Mouse (Mus musculus) liver, embryonic 16.5 days (tissue): Measurements from ENCODE around the gene Strn4. TPM values are rescaled to one million over a fixed set of nuclear protein-coding genes. Genes with fewer than 3 reads are reported as not detected.

Experiments
- ATAC-seq: fragments of 200-750 bp; cut with Nextera tagmentation; 2 replicates; pipeline ENCODE4 v1.8.0; 2017; ENCODE audit warnings: low read depth, mild to moderate bottlenecking, moderate number of reproducible peaks, moderate library complexity
- H3K27ac ChIP-seq: fragments of 300-500 bp; sonication (generic); 2 replicates; pipeline ENCODE4 v1.5.1; 2014; ENCODE audit warnings: mild to moderate bottlenecking, low read length
- H3K27me3 ChIP-seq: fragments of 300-500 bp; sonication (generic); 2 replicates; pipeline ENCODE4 v1.6.1; 2014; ENCODE audit warnings: low read depth, low read length, mixed read lengths; ENCODE audit not compliant: control insufficient read depth, insufficient read depth
- H3K36me3 ChIP-seq: fragments of 300-500 bp; sonication (generic); 2 replicates; pipeline ENCODE4 v1.6.1; 2014; ENCODE audit warnings: mild to moderate bottlenecking; ENCODE audit not compliant: control insufficient read depth, insufficient read depth
- H3K4me1 ChIP-seq: fragments of 300-500 bp; sonication (generic); 2 replicates; pipeline ENCODE4 v1.6.1; 2014; ENCODE audit warnings: low read depth, low read length, mixed read lengths; ENCODE audit not compliant: control insufficient read depth
- H3K4me2 ChIP-seq: fragments of 300-500 bp; sonication (generic); 2 replicates; pipeline ENCODE4 v1.6.1; 2014; ENCODE audit warnings: low read depth, low read length, mixed read lengths
- H3K4me3 ChIP-seq: fragments of 300-500 bp; sonication (generic); 2 replicates; pipeline ENCODE4 v1.5.1; 2014; ENCODE audit warnings: low read depth, mild to moderate bottlenecking, low read length
- H3K9ac ChIP-seq: fragments of 300-500 bp; sonication (generic); 2 replicates; pipeline ENCODE4 v1.6.1; 2014; ENCODE audit warnings: low read depth, low read length
- H3K9me3 ChIP-seq: fragments of 300-500 bp; sonication (generic); replicated peaks from 2 replicates; pipeline ENCODE4 v1.6.1; 2016; ENCODE audit warnings: low read length; ENCODE audit not compliant: control insufficient read depth
- WGBS: fragments of 180-500 bp; shearing (Covaris S2); extraction: QIAGEN DNeasy Blood & Tissue Kit; methylation state at CpG from one replicate; pipeline ENCODE4 v1.1.7; 2014; ENCODE audit not compliant: insufficient replicate concordance; 5-methylcytosine and 5-hydroxymethylcytosine counted together
- polyA plus RNA-seq: library from polyadenylated mRNA; unstranded; fragments of >200 nt; fragmentation: Nextera tagmentation; extraction: Ambion mirVana; gene quantifications from 2 replicates; pipeline ENCODE4 v1.2.1, GENCODE M21; 2015

Gene Strn4
- polyA plus RNA-seq, 1 experiment from 2014 or later = 29.8 TPM

GRCm38 (mm10) chr7:16843441-16844171 lies 27.9 kb downstream of the Strn4 start:
- peak overlapping the region; percentile 82 for H3K9ac ChIP-seq
- H3K27me3 ChIP-seq = no peaks in the 10 kb centered on the region
- no peaks in the 10 kb centered on the region for H3K9me3 ChIP-seq
- ATAC-seq = peak; percentile 30; the same call in 1 of the 2 replicates
- H3K4me1 ChIP-seq = peaks cover 33% of the 10 kb centered on the region
- H3K36me3 ChIP-seq = peaks cover 8% of the 10 kb centered on the region
- H3K27ac ChIP-seq = peak overlapping the region; percentile 72
- WGBS = under 1% methylated on average over 33 of the region's 33 CpGs
- peak overlapping the region; percentile 98 for H3K4me2 ChIP-seq
- H3K4me3 ChIP-seq = peak overlapping the region; percentile 78

- H3K36me3 ChIP-seq = peaks cover 6% of the 10 kb centered on the region
These were observed 29.0 kb downstream of the Strn4 start for GRCm38 (mm10) chr7:16844696-16845071.

GRCm38 (mm10) chr7:16845072-16845819 lies 29.6 kb downstream of the Strn4 start:
- H3K9me3 ChIP-seq = no peaks in the 10 kb centered on the region
- peaks cover 33% of the 10 kb centered on the region for H3K4me1 ChIP-seq
- H3K4me2 ChIP-seq = peak overlapping the region; percentile 98
- ATAC-seq = no peak
- 6% methylated on average over 14 of the region's 14 CpGs for WGBS
- peak overlapping the region; percentile 78 for H3K4me3 ChIP-seq
- H3K27ac ChIP-seq = peak overlapping the region; percentile 49
- H3K36me3 ChIP-seq = peaks cover 2% of the 10 kb centered on the region
- no peaks in the 10 kb centered on the region for H3K27me3 ChIP-seq
- H3K9ac ChIP-seq = peak overlapping the region; percentile 65

More at GRCm38 (mm10) chr7:16844696-16845071, 29.0 kb downstream of the Strn4 start:
- 16% methylated on average over 3 of the region's 3 CpGs for WGBS
- H3K4me3 ChIP-seq = peak overlapping the region; percentile 78
- H3K9me3 ChIP-seq = no peaks in the 10 kb centered on the region
- no peak for ATAC-seq
- H3K27me3 ChIP-seq = no peaks in the 10 kb centered on the region
- H3K4me1 ChIP-seq = peaks cover 33% of the 10 kb centered on the region
- peak overlapping the region; percentile 98 for H3K4me2 ChIP-seq
- H3K27ac ChIP-seq = peak overlapping the region; percentile 49
- H3K9ac ChIP-seq = peak overlapping the region; percentile 65

GRCm38 (mm10) chr7:16845820-16846167 lies 30.1 kb downstream of the Strn4 start:
- Histone ChIP-seq H3K4me3 (peak overlapping the region; percentile 78), H3K9me3 (no peaks in the 10 kb centered on the region), H3K27me3 (no peaks in the 10 kb centered on the region), H3K36me3 (no peaks in the 10 kb centered on the region; the same call in 1 of the 2 replicates), H3K9ac (peak overlapping the region; percentile 65), H3K27ac (peak overlapping the region; percentile 26; the same call in 1 of the 2 replicates), H3K4me1 (peaks cover 33% of the 10 kb centered on the region), H3K4me2 (peak overlapping the region; percentile 98)
- 28% methylated on average over 10 of the region's 10 CpGs for WGBS
- no peak for ATAC-seq

GRCm38 (mm10) chr7:16846775-16847174 lies 31.1 kb downstream of the Strn4 start:
- Histone ChIP-seq H3K9ac (no peak overlapping the region), H3K4me1 (peaks cover 29% of the 10 kb centered on the region), H3K9me3 (no peaks in the 10 kb centered on the region), H3K27me3 (no peaks in the 10 kb centered on the region), H3K4me2 (no peak overlapping the region), H3K36me3 (no peaks in the 10 kb centered on the region; the same call in 1 of the 2 replicates), H3K27ac (no peak overlapping the region), H3K4me3 (no peak overlapping the region)
- ATAC-seq = no peak
- 83% methylated on average over 5 of the region's 5 CpGs for WGBS

GRCm38 (mm10) chr7:16847507-16847906 lies 31.8 kb downstream of the Strn4 start:
- Histone ChIP-seq H3K36me3 (no peaks in the 10 kb centered on the region; the same call in 1 of the 2 replicates), H3K27me3 (no peaks in the 10 kb centered on the region), H3K4me1 (peaks cover 31% of the 10 kb centered on the region), H3K27ac (no peak overlapping the region), H3K9ac (no peak overlapping the region), H3K4me3 (no peak overlapping the region), H3K9me3 (no peaks in the 10 kb centered on the region), H3K4me2 (no peak overlapping the region)
- ATAC-seq = no peak
- 82% methylated on average over 19 of the region's 19 CpGs for WGBS

GRCm38 (mm10) chr7:16848579-16848978 lies 32.9 kb downstream of the Strn4 start:
- WGBS = 44% methylated on average over 17 of the region's 17 CpGs

GRCm38 (mm10) chr7:16851636-16852035 lies 35.9 kb downstream of the Strn4 start:
- H3K4me1 ChIP-seq = peaks cover 3% of the 10 kb centered on the region; the same call in 1 of the 2 replicates
- no peak overlapping the region for H3K27ac ChIP-seq
- no peaks in the 10 kb centered on the region for H3K9me3 ChIP-seq
- no peak overlapping the region for H3K4me2 ChIP-seq
- 71% methylated on average over 4 of the region's 4 CpGs for WGBS
- no peak overlapping the region for H3K4me3 ChIP-seq
- no peaks in the 10 kb centered on the region for H3K27me3 ChIP-seq
- ATAC-seq = peak; percentile 35; the same call in 1 of the 2 replicates
- H3K36me3 ChIP-seq = peaks cover 4% of the 10 kb centered on the region
- H3K9ac ChIP-seq = no peak overlapping the region

More at GRCm38 (mm10) chr7:16848579-16848978, 32.9 kb downstream of the Strn4 start:
- no peak overlapping the region for H3K4me3 ChIP-seq
- no peaks in the 10 kb centered on the region; the same call in 1 of the 2 replicates for H3K36me3 ChIP-seq
- no peak for ATAC-seq
- no peaks in the 10 kb centered on the region for H3K27me3 ChIP-seq
- no peak overlapping the region for H3K9ac ChIP-seq
- no peak overlapping the region for H3K27ac ChIP-seq
- H3K4me2 ChIP-seq = no peak overlapping the region
- H3K4me1 ChIP-seq = peaks cover 26% of the 10 kb centered on the region
- H3K9me3 ChIP-seq = no peaks in the 10 kb centered on the region
